Mouse (Mus musculus): Measurements from ENCODE around the gene Vmn2r10. TPM values are rescaled to one million over a fixed set of nuclear protein-coding genes. Genes with fewer than 3 reads are reported as not detected.
"Not testable (repeated sequence)": the region's sequence is repeated elsewhere in the genome, so short reads cannot be mapped to it uniquely, and the experiment has no call there.

The Vmn2r10 gene
- polyA plus RNA-seq (2014; fragmentation: Nextera tagmentation; extraction: Ambion mirVana), result not detected in 2 replicates

DNA sequence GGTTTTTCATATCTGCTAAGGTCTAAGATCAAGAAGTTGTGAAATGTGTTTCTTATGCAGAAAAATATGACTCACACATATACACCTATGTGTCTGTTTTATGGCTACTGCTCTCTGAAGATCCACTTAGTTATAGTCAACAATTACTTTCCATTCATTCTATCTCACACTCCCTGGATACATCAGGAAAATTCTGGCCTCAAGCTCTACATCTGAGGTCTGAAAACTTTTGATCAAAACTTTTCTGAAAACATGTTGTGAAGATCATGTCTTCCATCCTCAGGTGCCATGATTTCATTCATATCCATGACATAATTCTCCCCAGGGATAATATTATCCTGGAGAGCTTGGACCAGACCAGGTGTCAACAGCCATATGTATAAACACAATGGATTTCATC, at the start of gene Vmn2r10:
Gene Vmn2r10, minus strand, starts transcription at position 101 of the 400 bp plus-strand sequence.
- H3K27ac ChIP-seq (replicated peaks; ENCODE audit: low read depth, low read length); H3K27me3 ChIP-seq (replicated peaks; ENCODE audit: control insufficient read depth, insufficient read depth, low read length); H3K4me1 ChIP-seq (ENCODE audit: control insufficient read depth, insufficient read depth, low read length); H3K9ac ChIP-seq (ENCODE audit: low read depth, low read length); H3K4me3 ChIP-seq (ENCODE audit: low read depth, low read length); H3K4me2 ChIP-seq (ENCODE audit: low read depth, low read length); H3K9me3 ChIP-seq (ENCODE audit: control insufficient read depth, low read length); DNase-seq (ENCODE audit: low spot score); ATAC-seq (ENCODE audit: low read depth); H3K36me3 ChIP-seq (ENCODE audit: control insufficient read depth, insufficient read depth, low read length): not testable (repeated sequence)

DNA sequence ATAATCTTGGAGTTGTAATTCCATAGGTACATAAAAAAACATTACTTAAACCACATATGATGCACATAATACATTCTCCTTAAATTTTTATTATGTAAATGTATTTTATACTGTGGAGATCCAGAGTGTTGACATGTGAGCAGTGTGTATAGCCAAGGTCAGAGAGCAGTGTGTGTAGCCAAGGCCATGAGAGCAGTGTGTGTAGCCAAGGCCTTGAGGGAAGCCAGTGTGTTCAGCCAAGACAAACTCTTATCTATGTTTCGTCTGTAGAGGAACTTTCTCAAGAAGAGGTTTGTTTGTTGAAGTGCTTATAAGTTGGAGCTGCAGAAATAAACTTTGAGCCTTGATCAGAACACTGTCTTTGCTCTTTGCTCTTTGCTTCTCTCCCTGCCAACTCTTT, 49.0 kb upstream of the Vmn2r10 start:
- no peaks in the 10 kb centered on the region for H3K4me1 ChIP-seq (ENCODE audit: control insufficient read depth, insufficient read depth, low read length)
- H3K27me3 ChIP-seq (replicated peaks; ENCODE audit: control insufficient read depth, insufficient read depth, low read length), result no peaks in the 10 kb centered on the region
- no peak overlapping the region for H3K9ac ChIP-seq (ENCODE audit: low read depth, low read length)
- H3K36me3 ChIP-seq (ENCODE audit: control insufficient read depth, insufficient read depth, low read length), result no peaks in the 10 kb centered on the region
- WGBS, result 75% methylated on average over 1 of the region's 1 CpGs
- H3K4me2 ChIP-seq (ENCODE audit: low read depth, low read length), result no peak overlapping the region
- H3K4me3 ChIP-seq (ENCODE audit: low read depth, low read length), result no peak overlapping the region
- no peak for DNase-seq (ENCODE audit: low spot score)
- H3K27ac ChIP-seq (replicated peaks; ENCODE audit: low read depth, low read length), result no peak overlapping the region
- no peak for ATAC-seq (ENCODE audit: low read depth)
- no peaks in the 10 kb centered on the region for H3K9me3 ChIP-seq (ENCODE audit: control insufficient read depth, low read length)

DNA sequence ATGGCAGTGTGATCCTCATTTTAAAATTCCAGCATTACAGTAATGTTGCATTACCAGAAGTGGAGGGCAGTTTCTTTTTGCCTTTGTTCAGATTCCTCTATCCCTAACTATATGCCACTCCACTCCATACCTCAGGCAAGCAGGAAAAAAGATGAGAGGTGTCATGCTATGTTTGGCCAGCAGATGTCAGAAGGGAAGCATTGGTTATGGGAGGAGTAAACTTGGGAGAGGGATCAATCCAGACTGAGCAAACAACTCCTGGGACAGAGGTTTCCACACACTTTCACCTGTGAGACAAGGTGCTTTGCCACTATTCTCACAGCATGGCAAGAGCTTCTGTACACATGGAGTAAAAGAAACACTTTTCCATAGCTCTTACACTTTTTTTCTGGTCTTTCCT, 26.3 kb upstream of the Vmn2r10 start:
- Histone ChIP-seq H3K4me3 (ENCODE audit: low read depth, low read length) (no peak overlapping the region), H3K9ac (ENCODE audit: low read depth, low read length) (no peak overlapping the region), H3K36me3 (ENCODE audit: control insufficient read depth, insufficient read depth, low read length) (no peaks in the 10 kb centered on the region), H3K27ac (replicated peaks; ENCODE audit: low read depth, low read length) (no peak overlapping the region), H3K4me1 (ENCODE audit: control insufficient read depth, insufficient read depth, low read length) (no peaks in the 10 kb centered on the region), H3K4me2 (ENCODE audit: low read depth, low read length) (no peak overlapping the region), H3K27me3 (replicated peaks; ENCODE audit: control insufficient read depth, insufficient read depth, low read length) (no peaks in the 10 kb centered on the region), H3K9me3 (ENCODE audit: control insufficient read depth, low read length) (0 out of 2 replicates have a peak, but pooled peaks cover 4% of the 10 kb centered on the region)
- no peak for ATAC-seq (ENCODE audit: low read depth)
- DNase-seq (ENCODE audit: low spot score), result no peak

DNA sequence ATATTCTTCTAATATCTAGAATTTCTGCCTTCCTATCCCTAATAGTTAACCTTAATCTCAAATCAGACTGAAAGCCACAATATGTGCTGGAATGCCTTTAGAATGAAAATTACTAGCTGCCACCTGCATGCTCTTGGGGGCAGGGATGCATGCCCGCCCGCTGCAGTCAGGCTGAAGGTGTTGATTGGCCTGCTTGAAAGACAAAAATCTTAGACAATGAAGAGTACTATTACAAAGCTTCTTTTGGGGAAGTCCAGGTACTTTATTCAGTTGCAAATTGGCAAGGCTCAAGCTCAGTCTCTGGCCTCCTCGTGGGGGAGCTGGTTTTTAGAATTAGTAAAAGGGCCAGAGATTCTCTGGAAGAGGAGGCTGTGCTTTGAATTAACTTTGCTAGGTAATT, 17.4 kb downstream of the Vmn2r10 start:
- no peak for DNase-seq (ENCODE audit: low spot score)
- 72% methylated on average over 3 of the region's 3 CpGs for WGBS
- peaks cover 42% of the 10 kb centered on the region for H3K9me3 ChIP-seq (ENCODE audit: control insufficient read depth, low read length)

More for the DNA sequence above, 17.4 kb downstream of the Vmn2r10 start:
- no peak overlapping the region for H3K27ac ChIP-seq (replicated peaks; ENCODE audit: low read depth, low read length)
- no peaks in the 10 kb centered on the region for H3K36me3 ChIP-seq (ENCODE audit: control insufficient read depth, insufficient read depth, low read length)
- H3K4me2 ChIP-seq (ENCODE audit: low read depth, low read length), result no peak overlapping the region
- no peaks in the 10 kb centered on the region for H3K27me3 ChIP-seq (replicated peaks; ENCODE audit: control insufficient read depth, insufficient read depth, low read length)
- no peak overlapping the region for H3K9ac ChIP-seq (ENCODE audit: low read depth, low read length)
- ATAC-seq (ENCODE audit: low read depth), result no peak
- H3K4me1 ChIP-seq (ENCODE audit: control insufficient read depth, insufficient read depth, low read length), result no peaks in the 10 kb centered on the region
- H3K4me3 ChIP-seq (ENCODE audit: low read depth, low read length), result no peak overlapping the region

Other genes starting within 250 kb of the Vmn2r10 start
- not detected in 2 replicates for gene Rnf212, start 231.5 kb downstream of the Vmn2r10 start, polyA plus RNA-seq (2014; fragmentation: Nextera tagmentation; extraction: Ambion mirVana)
- gene Tmed11, start 211.2 kb downstream of the Vmn2r10 start, polyA plus RNA-seq (2014; fragmentation: Nextera tagmentation; extraction: Ambion mirVana), result not detected in 2 replicates
- gene Vmn2r8, start 197.7 kb downstream of the Vmn2r10 start, polyA plus RNA-seq (2014; fragmentation: Nextera tagmentation; extraction: Ambion mirVana), result not detected in 2 replicates
- gene Vmn2r9, start 153.9 kb downstream of the Vmn2r10 start, polyA plus RNA-seq (2014; fragmentation: Nextera tagmentation; extraction: Ambion mirVana), result not detected in 2 replicates
- not detected in 2 replicates for gene Vmn2r11, start 53.0 kb upstream of the Vmn2r10 start, polyA plus RNA-seq (2014; fragmentation: Nextera tagmentation; extraction: Ambion mirVana)
- not detected in 2 replicates for gene Vmn2r12, start 91.4 kb upstream of the Vmn2r10 start, polyA plus RNA-seq (2014; fragmentation: Nextera tagmentation; extraction: Ambion mirVana)
- not detected in 2 replicates for gene Vmn2r13, start 185.7 kb upstream of the Vmn2r10 start, polyA plus RNA-seq (2014; fragmentation: Nextera tagmentation; extraction: Ambion mirVana)
- gene Vmn2r14, start 218.2 kb upstream of the Vmn2r10 start, polyA plus RNA-seq (2014; fragmentation: Nextera tagmentation; extraction: Ambion mirVana), result not detected in 2 replicates